Comparison of ENCODE assay signal across 1 mouse cellular context in the genomic region with DNA sequence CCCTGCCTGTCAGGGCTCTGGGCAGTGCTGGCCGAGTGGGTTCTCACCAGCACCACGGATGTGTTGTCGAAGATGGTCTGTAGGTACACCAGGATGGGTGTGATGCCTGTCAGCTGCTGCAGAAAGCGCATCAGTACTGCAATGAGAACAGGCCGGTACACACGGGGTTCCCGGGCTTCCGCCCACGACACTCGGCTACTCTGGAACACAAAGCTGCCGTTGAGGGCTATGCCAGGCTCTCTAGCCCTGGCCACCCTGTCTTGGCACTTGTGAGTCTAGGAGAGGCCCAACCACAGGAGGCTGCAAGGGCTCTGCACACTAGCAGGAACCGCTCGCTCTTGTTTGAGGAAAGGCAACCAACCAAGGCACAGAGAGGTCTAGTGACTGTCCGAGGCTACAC.
A peak's percentile ranks its signal among the peaks of the same experiment; 100 is the strongest.
TF ChIP-seq lines count a peak whose summit lies in the region.

No protein-coding gene starts in this region.

TF ChIP-seq in myocyte, 11 proteins besides CTCF, POLR2A, EP300 and RAD21:
- peak; percentile 64 for TF ChIP-seq POLR2AphosphoS2 (IDR thresholded peaks at IDR 0.05; ENCODE audit: insufficient read length, low read depth)
- TF ChIP-seq TCF3 (IDR thresholded peaks at IDR 0.05; ENCODE audit: insufficient read length, low read depth), result no peak
TF ChIP-seq in myocyte: peak in this region for 1.
